Mouse (Mus musculus) midbrain, embryonic 12.5 days (tissue): ENCODE results near the gene Dnajb11. TPM values are rescaled to one million over a fixed set of nuclear protein-coding genes. Genes with fewer than 3 reads are reported as not detected.

Experiments
- ATAC-seq: fragments of 200-750 bp; cut with Nextera tagmentation; 2 replicates; pipeline ENCODE4 v1.8.0; 2017; ENCODE audit warnings: low read depth, moderate TSS enrichment, moderate library complexity; ENCODE audit not compliant: low FRiP score
- H3K27ac ChIP-seq: fragments of 300-500 bp; sonication (generic); replicated peaks from 2 replicates; pipeline ENCODE4 v1.5.1; 2016; ENCODE audit warnings: mild to moderate bottlenecking
- H3K27me3 ChIP-seq: fragments of 300-500 bp; sonication (generic); 2 replicates; pipeline ENCODE4 v1.6.1; 2016; ENCODE audit warnings: mild to moderate bottlenecking
- H3K36me3 ChIP-seq: fragments of 300-500 bp; sonication (generic); 2 replicates; pipeline ENCODE4 v1.6.1; 2016
- H3K4me1 ChIP-seq: fragments of 300-500 bp; sonication (generic); 2 replicates; pipeline ENCODE4 v1.6.1; 2016
- H3K4me2 ChIP-seq: fragments of 300-500 bp; sonication (generic); replicated peaks from 2 replicates; pipeline ENCODE4 v1.6.1; 2016; ENCODE audit warnings: mild to moderate bottlenecking, moderate library complexity
- H3K4me3 ChIP-seq: fragments of 300-500 bp; sonication (generic); 2 replicates; pipeline ENCODE4 v1.5.1; 2016; ENCODE audit warnings: mild to moderate bottlenecking
- H3K9ac ChIP-seq: fragments of 300-500 bp; sonication (generic); replicated peaks from 2 replicates; pipeline ENCODE4 v1.6.1; 2016; ENCODE audit warnings: mild to moderate bottlenecking, moderate library complexity
- H3K9me3 ChIP-seq: fragments of 300-500 bp; sonication (generic); 2 replicates; pipeline ENCODE4 v1.6.1; 2016; ENCODE audit warnings: mild to moderate bottlenecking
- WGBS: fragments of 180-500 bp; shearing (Covaris S2); methylation state at CpG from one replicate; pipeline ENCODE4 v1.1.7; 2016; 5-methylcytosine and 5-hydroxymethylcytosine counted together
- polyA plus RNA-seq: library from polyadenylated mRNA; unstranded; fragments of >200 nt; fragmentation: Nextera tagmentation; extraction: Ambion mirVana; gene quantifications from 2 replicates; pipeline ENCODE4 v1.2.1, GENCODE M21; 2016

Dnajb11 gene
- polyA plus RNA-seq, 1 experiment from 2014 or later, result 94.1 TPM

- Histone ChIP-seq H3K4me2 (no peak overlapping the region), H3K4me3 (no peak overlapping the region), H3K4me1 (peaks cover 11% of the 10 kb centered on the region; the same call in 1 of the 2 replicates), H3K36me3 (no peaks in the 10 kb centered on the region), H3K9ac (no peak overlapping the region), H3K27ac (no peak overlapping the region), H3K9me3 (no peaks in the 10 kb centered on the region), H3K27me3 (no peaks in the 10 kb centered on the region; the same call in 1 of the 2 replicates)
- WGBS, result 57% methylated on average over 4 of the region's 4 CpGs
- ATAC-seq, result no peak
These were observed 27.7 kb downstream of the Dnajb11 start for GRCm38 (mm10) chr16:22885356-22885755.

DNA sequence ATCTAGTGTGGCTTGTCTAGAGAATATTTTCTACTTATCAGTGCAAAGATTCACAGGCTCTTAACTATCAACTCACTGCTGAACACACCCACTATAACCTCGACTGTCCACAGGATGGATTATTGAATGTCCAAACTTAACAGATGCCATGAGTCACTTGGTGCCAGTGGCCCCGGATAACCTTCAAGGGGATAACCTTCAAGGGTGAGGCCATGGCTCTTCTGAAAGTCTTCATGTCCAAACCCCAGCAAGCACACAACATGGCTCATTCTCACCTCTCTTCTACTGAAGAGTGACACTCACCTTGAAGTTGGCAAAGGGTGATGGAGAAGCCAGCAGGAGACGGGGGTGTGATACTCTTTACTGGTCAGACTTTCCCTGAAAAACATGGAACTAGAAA lies 29.1 kb downstream of the Dnajb11 start:
- Histone ChIP-seq H3K4me2 (no peak overlapping the region), H3K9me3 (no peaks in the 10 kb centered on the region), H3K4me3 (no peak overlapping the region), H3K36me3 (no peaks in the 10 kb centered on the region), H3K9ac (no peak overlapping the region), H3K4me1 (0 out of 2 replicates have a peak, but pooled peaks cover 4% of the 10 kb centered on the region), H3K27me3 (no peaks in the 10 kb centered on the region; the same call in 1 of the 2 replicates), H3K27ac (no peak overlapping the region)
- WGBS, result 86% methylated on average over 3 of the region's 3 CpGs
- ATAC-seq, result no peak

- Histone ChIP-seq H3K4me3 (no peak overlapping the region), H3K27me3 (no peaks in the 10 kb centered on the region; the same call in 1 of the 2 replicates), H3K4me2 (no peak overlapping the region), H3K9me3 (no peaks in the 10 kb centered on the region), H3K4me1 (0 out of 2 replicates have a peak, but pooled peaks cover 4% of the 10 kb centered on the region), H3K36me3 (no peaks in the 10 kb centered on the region), H3K9ac (no peak overlapping the region), H3K27ac (no peak overlapping the region)
- no peak for ATAC-seq
- 35% methylated on average over 4 of the region's 4 CpGs for WGBS
These were observed 31.2 kb downstream of the Dnajb11 start for GRCm38 (mm10) chr16:22888835-22889234.

GRCm38 (mm10) chr16:22889716-22890115 lies 32.1 kb downstream of the Dnajb11 start:
- H3K9ac ChIP-seq, result no peak overlapping the region
- no peak overlapping the region for H3K4me3 ChIP-seq
- 0 out of 2 replicates have a peak, but pooled peaks cover 4% of the 10 kb centered on the region for H3K4me1 ChIP-seq
- WGBS, result 92% methylated on average over 8 of the region's 8 CpGs
- no peaks in the 10 kb centered on the region for H3K36me3 ChIP-seq
- no peaks in the 10 kb centered on the region for H3K9me3 ChIP-seq
- no peak overlapping the region for H3K4me2 ChIP-seq
- no peaks in the 10 kb centered on the region; the same call in 1 of the 2 replicates for H3K27me3 ChIP-seq
- ATAC-seq, result no peak
- H3K27ac ChIP-seq, result no peak overlapping the region

GRCm38 (mm10) chr16:22890683-22891510 lies 33.3 kb downstream of the Dnajb11 start, which contains the start of gene Ahsg:
TSS of gene Ahsg (plus strand) at chr16:22891277.
- H3K9ac ChIP-seq, result no peak within 1 kb of the TSS
- ATAC-seq, result no peak
- H3K9me3 ChIP-seq, result no peaks in the 10 kb centered on the region
- H3K4me1 ChIP-seq, result 0 out of 2 replicates have a peak, but pooled peaks cover 4% of the 10 kb centered on the region
- WGBS, result 89% methylated on average over 11 of the region's 11 CpGs
- no peak within 1 kb of the TSS for H3K4me3 ChIP-seq
- H3K4me2 ChIP-seq, result no peak within 1 kb of the TSS
- H3K27me3 ChIP-seq, result no peaks in the 10 kb centered on the region
- no peaks in the 10 kb centered on the region for H3K36me3 ChIP-seq
- no peak within 1 kb of the TSS for H3K27ac ChIP-seq

DNA sequence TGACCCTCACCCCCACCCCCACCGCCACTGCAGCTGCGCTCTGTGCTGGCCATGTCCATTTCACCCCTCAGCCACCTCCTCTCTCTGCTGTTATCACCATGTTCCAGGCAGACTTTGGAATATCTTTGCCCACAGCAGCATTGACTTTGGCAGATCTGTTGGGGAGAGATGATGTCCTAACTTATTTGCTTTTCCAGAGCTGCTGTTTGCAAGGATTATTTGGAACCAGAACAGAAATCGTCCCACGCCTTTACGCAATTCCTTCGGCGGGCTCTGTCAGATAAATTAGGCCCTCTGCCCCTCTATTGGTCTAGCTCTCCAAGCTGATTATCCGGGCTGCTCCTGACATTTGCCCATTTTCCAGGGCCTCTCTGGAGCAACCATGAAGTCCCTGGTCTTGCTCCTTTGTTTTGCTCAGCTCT lies 34.1 kb downstream of the Dnajb11 start:
- 92% methylated on average over 8 of the region's 8 CpGs for WGBS
- Histone ChIP-seq H3K27ac (no peak overlapping the region), H3K36me3 (no peaks in the 10 kb centered on the region), H3K27me3 (no peaks in the 10 kb centered on the region), H3K9me3 (no peaks in the 10 kb centered on the region), H3K9ac (no peak overlapping the region), H3K4me2 (no peak overlapping the region), H3K4me1 (0 out of 2 replicates have a peak, but pooled peaks cover 4% of the 10 kb centered on the region), H3K4me3 (no peak overlapping the region)
- no peak for ATAC-seq

DNA sequence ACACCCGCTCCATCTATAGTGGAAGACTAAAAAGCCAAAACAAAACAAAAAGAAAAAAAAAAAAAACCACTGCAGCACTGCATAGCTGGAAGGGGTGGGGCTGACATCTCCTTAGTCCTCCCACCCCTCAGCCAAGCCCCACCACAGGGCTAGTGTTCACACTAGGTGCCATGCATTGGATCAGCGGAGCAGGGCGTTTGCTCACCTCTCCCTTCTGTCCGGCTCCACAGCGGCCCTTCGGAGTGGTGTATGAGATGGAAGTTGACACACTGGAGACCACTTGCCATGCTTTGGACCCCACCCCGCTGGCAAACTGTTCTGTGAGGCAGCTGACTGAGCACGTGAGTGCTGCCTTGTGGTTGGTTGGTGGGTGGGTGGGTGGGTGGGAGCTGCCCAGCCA lies 36.5 kb downstream of the Dnajb11 start:
- no peak overlapping the region for H3K9ac ChIP-seq
- H3K27ac ChIP-seq, result no peak overlapping the region
- no peaks in the 10 kb centered on the region for H3K36me3 ChIP-seq
- H3K9me3 ChIP-seq, result no peaks in the 10 kb centered on the region
- H3K4me2 ChIP-seq, result no peak overlapping the region
- no peaks in the 10 kb centered on the region for H3K4me1 ChIP-seq
- 80% methylated on average over 8 of the region's 8 CpGs for WGBS
- ATAC-seq, result no peak
- no peaks in the 10 kb centered on the region for H3K27me3 ChIP-seq
- H3K4me3 ChIP-seq, result no peak overlapping the region

DNA sequence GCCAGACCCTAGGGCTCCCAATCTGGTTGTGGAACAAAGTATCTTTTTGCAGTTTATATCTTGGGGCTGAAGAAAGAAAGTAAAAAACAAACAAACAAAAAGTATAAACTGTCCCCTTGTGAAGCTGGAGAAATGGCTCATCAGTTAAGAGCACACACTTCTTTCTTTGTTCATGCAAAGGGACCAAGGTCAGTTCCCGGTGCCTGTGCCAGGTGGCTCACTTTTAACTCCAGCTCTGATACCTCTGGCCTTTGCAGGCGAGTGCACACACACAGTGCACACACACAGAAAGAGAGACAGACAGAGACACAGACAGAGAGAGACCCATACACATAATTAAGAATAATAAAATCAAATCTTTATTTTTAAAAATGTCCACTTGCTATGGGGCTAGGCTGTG lies 39.0 kb downstream of the Dnajb11 start:
- WGBS, result 76% methylated on average over 2 of the region's 2 CpGs

GRCm38 (mm10) chr16:22899346-22899745 lies 41.7 kb downstream of the Dnajb11 start:
- no peaks in the 10 kb centered on the region for H3K27me3 ChIP-seq
- H3K27ac ChIP-seq, result no peak overlapping the region
- 67% methylated on average over 5 of the region's 5 CpGs for WGBS
- H3K9ac ChIP-seq, result no peak overlapping the region
- no peak overlapping the region for H3K4me3 ChIP-seq
- no peaks in the 10 kb centered on the region for H3K4me1 ChIP-seq
- ATAC-seq, result no peak
- no peak overlapping the region for H3K4me2 ChIP-seq
- H3K9me3 ChIP-seq, result no peaks in the 10 kb centered on the region
- no peaks in the 10 kb centered on the region for H3K36me3 ChIP-seq

More for the DNA sequence above, 39.0 kb downstream of the Dnajb11 start:
- Histone ChIP-seq H3K9ac (no peak overlapping the region), H3K4me3 (no peak overlapping the region), H3K4me1 (no peaks in the 10 kb centered on the region), H3K4me2 (no peak overlapping the region), H3K36me3 (no peaks in the 10 kb centered on the region), H3K27ac (no peak overlapping the region), H3K9me3 (no peaks in the 10 kb centered on the region), H3K27me3 (no peaks in the 10 kb centered on the region)
- no peak for ATAC-seq

DNA sequence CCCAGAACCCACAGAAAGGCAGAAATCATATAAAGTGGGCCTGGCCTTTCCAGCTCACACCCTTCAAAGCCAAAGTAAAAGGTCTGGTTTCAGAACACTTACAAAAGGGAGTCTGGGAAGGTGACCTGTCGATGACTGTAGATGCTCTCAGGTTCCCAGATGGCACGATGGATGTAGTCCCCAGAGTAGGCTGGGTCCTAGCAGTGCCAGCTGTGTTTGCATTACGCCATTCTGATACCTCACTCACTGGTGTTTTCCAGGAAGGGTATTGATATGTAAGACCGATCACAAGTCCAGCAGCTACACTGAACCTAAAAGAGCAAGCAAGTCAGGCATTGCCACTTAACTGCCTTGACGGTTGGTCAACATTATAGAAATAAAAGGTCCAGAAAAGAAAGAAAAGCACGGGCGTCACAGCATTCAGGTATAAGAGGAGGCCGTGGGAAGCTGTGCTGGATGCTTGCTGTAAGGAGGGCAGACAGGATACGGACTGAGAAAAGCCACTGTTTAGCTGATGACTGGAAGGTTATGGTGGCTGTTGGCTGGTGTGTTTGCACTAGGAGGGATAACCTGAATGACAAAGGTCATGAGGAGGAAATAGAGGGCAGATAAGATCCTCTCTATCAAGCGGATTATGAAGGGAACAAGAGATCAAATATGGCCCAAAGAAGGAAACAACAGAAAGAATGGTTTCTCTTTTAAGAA lies 42.4 kb downstream of the Dnajb11 start:
- Histone ChIP-seq H3K9ac (no peak overlapping the region), H3K36me3 (no peaks in the 10 kb centered on the region), H3K4me1 (no peaks in the 10 kb centered on the region), H3K4me3 (no peak overlapping the region), H3K9me3 (no peaks in the 10 kb centered on the region), H3K27me3 (no peaks in the 10 kb centered on the region), H3K4me2 (no peak overlapping the region), H3K27ac (no peak overlapping the region)
- ATAC-seq, result no peak
- WGBS, result 89% methylated on average over 10 of the region's 10 CpGs

DNA sequence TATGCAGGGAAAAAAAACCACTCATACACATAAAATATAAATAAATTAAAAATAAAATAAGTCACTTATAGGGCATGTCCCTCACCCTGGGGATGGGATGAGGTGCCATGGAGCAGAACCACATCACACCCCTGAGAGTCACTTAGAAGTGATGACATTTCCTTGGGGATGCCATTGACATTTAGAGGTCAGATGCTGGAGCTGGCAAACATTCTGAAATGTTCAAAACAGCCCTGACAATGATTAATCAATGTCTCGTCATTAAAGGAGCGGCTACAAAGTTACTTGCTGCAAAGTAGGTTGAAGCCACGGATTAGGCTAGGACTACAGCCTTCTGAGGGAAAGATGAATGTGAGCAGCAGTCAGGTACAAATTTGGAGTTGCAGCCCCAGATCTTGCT lies 43.7 kb downstream of the Dnajb11 start:
- Histone ChIP-seq H3K9ac (no peak overlapping the region), H3K27me3 (no peaks in the 10 kb centered on the region), H3K9me3 (no peaks in the 10 kb centered on the region), H3K4me1 (no peaks in the 10 kb centered on the region), H3K4me2 (no peak overlapping the region), H3K36me3 (no peaks in the 10 kb centered on the region), H3K27ac (no peak overlapping the region), H3K4me3 (no peak overlapping the region)
- WGBS, result 88% methylated on average over 3 of the region's 3 CpGs
- no peak for ATAC-seq

DNA sequence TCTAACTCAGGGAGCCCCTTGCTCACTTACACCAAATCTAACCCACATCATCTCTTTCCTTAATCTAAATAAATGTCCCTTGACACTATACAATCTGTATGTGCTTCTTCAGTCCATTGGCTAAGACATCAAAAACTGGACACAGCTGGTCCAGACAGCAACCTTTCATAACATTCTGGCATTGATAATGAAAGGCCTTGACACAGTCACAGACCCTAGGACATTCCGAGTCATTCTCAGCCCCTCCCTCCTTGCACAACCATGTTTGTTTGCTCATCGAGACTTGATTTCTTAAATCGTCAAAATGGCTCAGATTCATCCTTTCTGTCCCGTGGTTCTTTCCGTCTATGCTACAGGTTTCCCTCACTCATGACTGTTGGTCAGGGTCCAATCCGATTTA lies 51.6 kb downstream of the Dnajb11 start:
- H3K4me3 ChIP-seq, result no peak overlapping the region
- no peak overlapping the region for H3K4me2 ChIP-seq
- no peak overlapping the region for H3K27ac ChIP-seq
- no peaks in the 10 kb centered on the region for H3K9me3 ChIP-seq
- H3K36me3 ChIP-seq, result no peaks in the 10 kb centered on the region
- ATAC-seq, result no peak
- no peaks in the 10 kb centered on the region for H3K27me3 ChIP-seq
- WGBS, result 91% methylated on average over 6 of the region's 6 CpGs
- no peak overlapping the region for H3K9ac ChIP-seq
- H3K4me1 ChIP-seq, result no peaks in the 10 kb centered on the region
